Mouse (Mus musculus) cerebellum, postnatal 14 days (tissue): ENCODE results near the gene Med6.
A peak's percentile ranks its signal among the peaks of the same experiment; 100 is the strongest.
"Not testable (repeated sequence)": the region's sequence is repeated elsewhere in the genome, so short reads cannot be mapped to it uniquely, and the experiment has no call there.

Experiments used
- DNase-seq, 2 experiments: peaks; one replicate each; pipeline ENCODE4 v3.0.0; 2021; ENCODE audit warnings: mixed read lengths in 2 of 2

Gene Med6

DNA sequence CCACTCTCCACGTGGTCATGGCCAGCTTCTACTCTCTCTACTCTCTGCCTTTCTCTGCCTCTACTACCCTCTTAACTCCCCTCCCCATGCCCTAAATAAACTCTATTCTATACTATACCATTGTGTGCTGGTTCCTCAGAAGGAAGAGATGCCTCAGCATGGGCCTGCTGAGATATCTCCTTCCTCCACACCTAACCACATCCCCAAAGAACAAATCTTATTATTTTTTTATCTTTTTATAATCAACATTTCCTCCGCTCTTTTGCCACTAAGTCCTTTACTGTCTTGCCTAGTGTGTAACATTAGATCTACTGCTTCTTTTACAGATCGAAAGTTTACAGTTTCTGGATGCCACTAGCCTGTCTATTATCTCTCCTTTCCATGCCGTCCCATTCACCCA, 47.6 kb downstream of the Med6 start:
- DNase-seq, result no peak

DNA sequence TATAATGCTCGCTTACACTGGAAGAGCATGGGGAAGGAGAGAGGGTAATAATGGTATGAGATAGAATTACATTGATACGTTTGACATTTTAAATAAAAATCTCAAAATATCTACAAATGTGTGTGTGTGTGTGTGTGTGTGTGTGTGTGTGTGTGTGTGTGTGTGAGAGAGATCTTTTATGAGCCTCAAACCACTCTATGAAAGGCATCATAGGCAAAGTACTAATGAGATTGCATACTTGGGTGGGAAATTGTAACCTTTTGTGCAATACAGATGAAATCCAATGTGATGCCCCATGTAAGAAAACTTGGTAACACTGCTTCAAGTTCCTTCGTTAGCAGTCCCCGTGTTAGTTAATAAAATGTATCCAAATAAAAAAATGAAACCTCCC, 61.8 kb downstream of the Med6 start:
- no peak for DNase-seq

DNA sequence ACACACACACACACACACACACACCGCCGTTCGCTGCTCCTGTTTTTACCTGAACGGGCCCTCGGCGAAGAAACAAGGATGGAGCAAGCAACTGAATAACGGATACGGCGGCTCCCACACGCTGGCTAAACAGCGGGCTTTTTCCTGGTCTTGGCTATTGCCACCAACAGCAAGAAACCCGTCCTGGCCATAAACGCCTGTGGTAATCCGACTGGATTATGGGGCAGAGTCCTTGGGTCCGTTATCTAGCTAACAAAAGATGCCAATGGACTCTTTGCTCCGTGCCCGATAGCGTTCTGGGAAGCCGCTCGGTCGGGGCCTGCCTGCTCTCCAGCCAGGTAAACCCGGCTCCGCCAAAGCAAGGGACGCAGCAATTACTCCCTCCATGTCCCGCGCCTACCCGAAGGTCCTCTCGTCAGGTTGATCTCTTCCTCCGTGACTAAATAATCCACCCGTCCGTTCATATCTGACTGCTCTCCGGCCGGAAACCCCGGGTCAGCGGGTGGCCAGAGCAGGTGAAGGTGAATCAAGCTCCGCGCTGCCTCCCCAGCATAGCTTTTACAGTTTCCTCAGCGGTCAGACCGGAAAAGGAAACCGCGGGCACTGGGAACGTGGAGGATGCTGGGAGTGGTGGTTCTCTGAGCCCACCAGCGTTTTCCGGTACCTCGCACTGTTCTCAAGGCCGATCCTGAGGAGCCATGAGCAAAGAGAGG, 62.3 kb downstream of the Med6 start, which contains the start of the genes Gm20498 and Synj2bp:
Gene Gm20498, minus strand, starts transcription at position 590 of the 713 bp plus-strand sequence.
Gene Synj2bp, minus strand, starts transcription at position 596 of the 713 bp plus-strand sequence.
- peak; percentile 91 to 92 for DNase-seq

DNA sequence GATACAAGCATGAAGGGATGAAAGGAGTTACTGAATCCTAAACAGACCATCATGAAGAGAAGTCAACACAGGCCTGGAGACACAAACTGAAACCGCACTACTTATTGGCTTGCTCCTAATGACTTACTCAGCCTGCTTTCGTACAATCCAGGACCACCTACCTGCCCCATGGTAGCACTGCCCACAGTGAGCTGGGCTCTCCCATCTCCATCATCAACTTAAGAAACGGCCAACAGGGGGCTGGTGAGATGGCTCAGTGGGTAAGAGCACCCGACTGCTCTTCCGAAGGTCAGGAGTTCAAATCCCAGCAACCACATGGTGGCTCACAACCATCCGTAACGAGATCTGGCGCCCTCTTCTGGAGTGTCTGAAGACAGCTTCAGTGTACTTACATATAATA, 64.2 kb downstream of the Med6 start:
- not testable (repeated sequence) for DNase-seq
